ENCODE assay signal across 8 mouse cellular contexts in the genomic region with DNA sequence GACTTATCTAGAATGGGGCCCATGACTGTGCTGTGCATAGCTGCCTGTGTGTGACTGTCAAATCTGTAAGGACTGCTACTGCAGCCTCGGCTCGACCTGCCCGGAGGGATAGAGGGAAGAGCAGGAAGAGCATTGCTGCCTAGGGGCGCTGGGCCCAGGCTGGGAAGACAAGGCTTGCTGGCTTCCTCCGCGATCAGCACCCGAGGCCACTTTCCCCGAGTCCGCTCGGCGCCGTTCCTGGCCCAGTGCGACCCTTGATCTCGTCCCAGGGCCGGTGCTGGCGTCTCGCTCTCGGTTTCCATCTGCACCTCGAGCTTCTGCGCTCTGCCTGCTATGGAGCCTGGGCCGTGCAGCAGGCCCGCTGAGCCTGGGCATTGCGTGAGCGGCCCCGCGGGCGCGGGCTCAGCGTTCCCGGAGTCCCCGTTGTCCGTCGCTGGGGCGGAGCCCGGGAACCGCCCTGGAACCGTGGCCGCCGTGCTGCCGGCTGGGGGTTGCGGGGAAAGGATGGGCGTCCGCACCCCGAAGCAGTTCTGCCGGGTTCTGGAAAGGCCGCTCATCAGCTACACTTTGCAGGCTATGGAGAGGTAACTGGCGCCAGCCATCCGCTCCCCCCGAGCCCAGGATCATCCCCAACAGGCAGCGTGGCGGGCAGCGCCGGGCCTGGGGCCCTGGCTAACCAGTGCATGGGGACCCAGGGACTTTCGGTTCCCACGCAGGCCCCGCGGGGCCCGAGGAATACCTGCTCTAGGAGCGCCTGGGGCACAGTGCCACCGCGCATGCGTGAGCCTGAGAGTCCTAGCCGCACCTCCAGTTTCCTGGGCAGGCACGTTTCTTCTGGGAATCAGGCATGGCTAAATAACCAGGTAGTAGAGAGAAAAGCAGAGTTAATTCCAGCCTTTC. TPM values are rescaled to one million over a fixed set of nuclear protein-coding genes. Genes with fewer than 3 reads are reported as not detected.
A peak's percentile ranks its signal among the peaks of the same experiment; 100 is the strongest.
DNase-seq lines count a peak whose midpoint lies in the region; ATAC-seq and TF ChIP-seq lines count a peak whose summit lies in the region.

A gene (plus strand): TSS at position 10 of the 900 bp plus-strand sequence.
A gene (minus strand): TSS at position 741 of the 900 bp plus-strand sequence.

- H3K4me2 ChIP-seq in hindbrain, embryonic 12.5 days (replicated peaks): peak within 1 kb of the TSS; percentile 66
- peak within 1 kb of the TSS; percentile 83 for H3K4me2 ChIP-seq in lung, postnatal 0 days (replicated peaks; ENCODE audit: low read depth, low read length)

- peak; percentile 2; the same call in 1 of the 2 replicates for TF ChIP-seq CTCF in lung, postnatal 0 days (IDR thresholded peaks at IDR 0.05)

- 0% methylated on average over 64 of the region's 64 CpGs for WGBS in hindbrain, embryonic 12.5 days
- WGBS in lung, postnatal 0 days: under 1% methylated on average over 64 of the region's 64 CpGs

- peak; percentile 98 for ATAC-seq in hindbrain, embryonic 12.5 days (ENCODE audit: low FRiP score)
- ATAC-seq in lung, postnatal 0 days: peak; percentile 96

- peak; percentile 88 for DNase-seq in NIH3T3 (ENCODE audit: low read depth)
- peak; percentile 92 for DNase-seq in cerebellum, adult 9-10 months
- DNase-seq in frontal cortex, postnatal 10 days (ENCODE audit: low spot score in 2 of 2): peak; percentile 70 to 82
- peak; percentile 79 to 87 for DNase-seq in layer of hippocampus, postnatal 10 days (ENCODE audit: low spot score in 2 of 2)
- DNase-seq in lung, postnatal 0 days (ENCODE audit: low spot score): peak; percentile 95
- DNase-seq in ovary, postnatal 10 days (ENCODE audit: low spot score): peak; percentile 86
- DNase-seq in thymus, postnatal 0 days (ENCODE audit: low spot score): peak; percentile 63

- peak within 1 kb of the TSS; percentile 63 for H3K4me3 ChIP-seq in hindbrain, embryonic 12.5 days
- peak within 1 kb of the TSS; percentile 77 for H3K4me3 ChIP-seq in lung, postnatal 0 days (ENCODE audit: low read depth, low read length)

- H3K4me1 ChIP-seq in hindbrain, embryonic 12.5 days: peaks cover 7% of the 10 kb centered on the region; the same call in 1 of the 2 replicates
- H3K4me1 ChIP-seq in lung, postnatal 0 days (ENCODE audit: insufficient read depth, low read depth, low read length): no peaks in the 10 kb centered on the region

- no peaks in the 10 kb centered on the region for H3K27me3 ChIP-seq in hindbrain, embryonic 12.5 days
- H3K27me3 ChIP-seq in lung, postnatal 0 days (replicated peaks; ENCODE audit: insufficient read depth, low read length): no peaks in the 10 kb centered on the region

- H3K9me3 ChIP-seq in hindbrain, embryonic 12.5 days (replicated peaks): no peaks in the 10 kb centered on the region
- no peaks in the 10 kb centered on the region for H3K9me3 ChIP-seq in lung, postnatal 0 days (ENCODE audit: low read length)

- H3K27ac ChIP-seq in hindbrain, embryonic 12.5 days: peak within 1 kb of the TSS; percentile 94
- peak within 1 kb of the TSS; percentile 98 for H3K27ac ChIP-seq in lung, postnatal 0 days (ENCODE audit: low read length)

- H3K9ac ChIP-seq in hindbrain, embryonic 12.5 days: peak within 1 kb of the TSS; percentile 85
- H3K9ac ChIP-seq in lung, postnatal 0 days (replicated peaks; ENCODE audit: low read depth): peak within 1 kb of the TSS; percentile 98

- H3K36me3 ChIP-seq in hindbrain, embryonic 12.5 days: no peaks in the 10 kb centered on the region
- H3K36me3 ChIP-seq in lung, postnatal 0 days (ENCODE audit: insufficient read depth, low read length): no peaks in the 10 kb centered on the region

- no peak for TF ChIP-seq EP300 in lung, postnatal 0 days (IDR thresholded peaks at IDR 0.05)

RNA-seq across cellular contexts. Expression of the first gene that starts in this region (rescaled TPM):
- 12.3 and 12.4 TPM in 2 replicates for polyA plus RNA-seq in hindbrain, embryonic 12.5 days (2016; fragmentation: Nextera tagmentation; extraction: Ambion mirVana)
- 10 to 100 TPM; 12.1 to 13.7 TPM for total RNA-seq in layer of hippocampus, postnatal 10 days (2021)
- polyA plus RNA-seq in lung, postnatal 0 days (2015; fragmentation: Nextera tagmentation; extraction: Ambion mirVana): 7.4 and 9.7 TPM in 2 replicates
- polyA plus RNA-seq in thymus, postnatal 0 days (2015; fragmentation: Nextera tagmentation; extraction: Ambion mirVana): 2.7 and 2.9 TPM in 2 replicates

RNA-seq across cellular contexts. Expression of the second gene that starts in this region (rescaled TPM):
- 1.2 and 2.0 TPM in 2 replicates for polyA plus RNA-seq in hindbrain, embryonic 12.5 days (2016; fragmentation: Nextera tagmentation; extraction: Ambion mirVana)
- total RNA-seq in layer of hippocampus, postnatal 10 days (2021): 1 to 10 TPM; 2.4 to 2.5 TPM
- polyA plus RNA-seq in lung, postnatal 0 days (2015; fragmentation: Nextera tagmentation; extraction: Ambion mirVana): 3.6 and 3.8 TPM in 2 replicates
- 1.3 and 1.6 TPM in 2 replicates for polyA plus RNA-seq in thymus, postnatal 0 days (2015; fragmentation: Nextera tagmentation; extraction: Ambion mirVana)

Comparison
In these comparisons a context has a peak if more than half of its experiments do, and no peak if none do; other contexts are left out.
1. Peak in every context shown above with its lines: DNase-seq, ATAC-seq, H3K4me3 ChIP-seq and H3K27ac ChIP-seq.